Mouse (Mus musculus) layer of hippocampus, adult 9-11 months (tissue): ENCODE measurements around the gene Exoc4.

Experiments
- DNase-seq: peaks from one replicate; pipeline ENCODE4 v3.0.0; 2022

The Exoc4 gene

GRCm38 (mm10) chr6:33322849-33323248 is 74.0 kb downstream of the Exoc4 start:
- DNase-seq, result no peak

GRCm38 (mm10) chr6:33323386-33323785 is 74.5 kb downstream of the Exoc4 start:
- no peak for DNase-seq

- DNase-seq, result no peak
These were observed 79.4 kb downstream of the Exoc4 start for GRCm38 (mm10) chr6:33328326-33328725.

DNA sequence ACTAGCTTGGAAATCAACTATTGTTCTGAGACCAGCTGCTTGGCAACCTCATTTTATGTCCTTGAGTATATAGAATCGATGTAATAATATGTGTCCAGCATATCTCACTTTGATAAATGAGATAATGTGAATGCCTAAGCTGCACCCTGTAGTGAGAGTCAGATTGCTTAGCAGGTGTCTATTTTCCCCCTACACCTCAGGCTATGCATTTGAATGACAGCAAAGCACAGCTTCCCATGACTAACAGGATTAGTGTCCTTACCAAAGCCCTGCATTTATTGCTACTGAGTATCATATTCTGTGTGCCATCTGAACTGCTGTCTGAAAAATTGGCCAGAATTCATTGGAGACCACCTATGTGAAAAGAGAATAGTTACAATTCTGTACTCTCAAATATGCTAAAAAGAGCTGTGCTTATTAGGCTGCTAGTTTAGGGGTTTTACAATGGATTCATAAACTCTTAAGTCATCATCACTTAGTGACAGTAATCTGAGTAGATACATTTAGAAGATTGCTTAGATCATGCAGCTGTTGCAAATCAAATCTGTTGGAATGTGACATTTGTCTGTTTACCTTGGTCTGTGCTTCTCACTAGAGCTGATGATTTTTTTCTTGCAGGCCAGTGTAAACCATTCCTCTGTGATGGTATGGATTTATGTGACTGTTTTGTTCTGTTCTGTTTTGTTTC is 98.3 kb downstream of the Exoc4 start:
- DNase-seq, result no peak

DNA sequence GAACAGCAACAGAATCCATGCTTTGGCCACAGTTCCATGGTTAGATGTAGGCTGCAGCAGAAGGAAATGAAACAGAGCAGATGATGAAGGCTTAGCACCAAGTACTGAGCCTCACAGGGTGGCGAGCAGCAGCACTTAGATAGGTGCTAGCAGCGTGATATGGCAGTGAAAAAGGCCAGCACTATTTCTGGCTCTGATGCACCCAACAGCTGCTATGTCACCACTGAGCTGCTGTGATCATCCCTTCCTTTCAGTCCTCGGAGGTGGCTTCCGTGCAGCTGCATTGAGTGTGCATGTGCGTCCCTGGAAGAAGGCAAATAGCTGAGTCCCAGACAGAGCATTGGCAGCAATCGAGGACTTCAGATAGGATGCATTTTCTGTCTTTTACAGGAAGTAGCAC is 112.7 kb downstream of the Exoc4 start:
- peak; percentile 41 for DNase-seq

DNA sequence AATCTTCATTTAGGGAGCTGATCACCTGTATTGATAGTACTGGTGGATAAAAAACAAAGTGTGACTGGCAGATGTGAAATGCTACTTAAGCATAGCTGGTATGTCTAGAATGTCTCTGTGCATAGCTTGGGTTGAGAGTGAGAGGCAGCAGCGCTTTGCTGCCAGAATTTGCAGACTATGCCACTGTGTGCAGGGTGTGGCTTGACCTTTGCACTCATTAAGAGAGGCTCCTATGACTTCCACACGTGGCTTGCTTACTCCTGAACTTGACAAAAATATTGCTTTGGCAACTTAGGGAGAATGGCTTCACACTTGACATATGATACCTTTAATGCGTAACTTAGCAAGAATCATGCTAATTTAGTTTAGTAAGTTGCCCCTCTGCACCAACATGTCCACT is 131.6 kb downstream of the Exoc4 start:
- DNase-seq, result no peak

DNA sequence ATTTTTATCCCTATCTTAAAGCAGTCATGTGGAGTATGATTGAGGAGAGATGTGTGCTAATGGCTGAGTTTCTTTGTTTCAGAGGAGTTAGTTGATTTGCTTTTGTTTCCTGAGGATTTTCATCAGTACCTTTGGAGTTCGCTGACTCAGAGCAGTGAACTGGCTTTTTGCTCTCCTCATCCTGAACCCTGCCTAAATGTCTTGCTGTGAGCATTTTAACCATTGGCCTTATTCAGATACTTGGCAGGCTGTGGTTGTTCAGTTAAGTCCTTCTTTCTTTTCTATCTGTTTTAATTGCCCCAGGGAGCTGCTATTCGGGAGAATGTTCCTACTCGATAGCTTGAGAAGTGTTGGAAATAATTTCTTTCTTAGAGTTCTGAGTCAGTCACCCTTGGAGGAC is 133.3 kb downstream of the Exoc4 start:
- DNase-seq, result no peak

DNA sequence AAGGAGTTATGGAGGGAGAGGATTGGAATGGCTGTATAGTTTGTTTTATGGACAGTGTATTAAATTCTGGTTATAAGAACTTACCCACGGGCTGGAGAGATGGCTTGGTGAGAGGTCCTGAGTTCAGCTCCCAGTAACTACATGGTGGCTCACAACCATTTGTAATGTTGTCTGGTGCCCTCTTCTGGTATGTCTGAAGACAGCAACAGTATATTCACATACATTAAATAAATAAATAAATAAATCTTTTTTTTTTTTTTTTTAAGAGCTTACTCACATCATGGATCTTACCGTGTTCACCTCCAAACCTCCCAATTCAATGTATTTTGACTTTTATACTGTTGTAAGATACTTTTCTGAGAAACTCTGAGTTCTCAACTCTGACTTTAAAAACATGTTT is 143.1 kb downstream of the Exoc4 start:
- no peak for DNase-seq

- DNase-seq, result no peak
These were observed 150.6 kb downstream of the Exoc4 start for GRCm38 (mm10) chr6:33399491-33399890.

DNA sequence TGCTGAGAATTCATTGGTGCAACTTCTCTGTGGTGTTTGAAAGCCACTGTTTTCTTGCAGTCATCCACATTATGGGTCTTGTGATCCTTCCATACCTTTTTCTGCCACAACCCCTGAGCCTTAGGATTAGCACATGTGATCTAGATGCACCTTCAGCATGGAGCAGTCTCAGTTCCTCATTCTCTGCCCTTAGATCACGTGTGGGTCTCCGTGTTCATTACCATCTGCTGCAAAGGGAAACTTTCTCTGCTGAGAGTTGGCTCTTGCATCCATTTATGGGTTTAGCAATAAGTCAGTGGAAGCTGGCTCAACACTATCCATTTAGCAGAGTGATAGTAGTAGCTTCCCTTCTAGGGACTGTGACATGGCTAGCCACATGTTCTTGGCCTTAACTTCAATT is 152.3 kb downstream of the Exoc4 start:
- DNase-seq, result peak; percentile 8

- DNase-seq, result no peak
These were observed 156.8 kb downstream of the Exoc4 start for GRCm38 (mm10) chr6:33405562-33406275.

DNA sequence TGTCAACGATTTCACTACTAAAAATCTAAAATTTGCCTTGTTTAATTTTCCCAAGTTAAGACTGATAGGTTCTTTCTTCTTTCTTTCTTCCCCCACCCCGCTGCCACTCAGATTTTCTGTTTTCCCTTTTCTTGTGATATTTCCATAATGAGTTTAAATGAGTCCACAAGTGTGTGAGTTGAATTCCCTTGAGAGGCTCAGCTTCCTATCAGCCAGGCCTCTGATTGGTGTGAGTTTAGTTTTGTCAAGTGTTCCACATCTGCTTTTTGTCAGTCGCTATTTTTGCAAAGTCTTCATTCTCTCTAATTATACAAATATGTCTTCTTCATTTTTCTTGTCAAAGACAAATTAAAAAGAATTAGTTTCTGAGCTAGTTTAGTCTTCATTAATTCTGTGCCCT is 160.7 kb downstream of the Exoc4 start:
- DNase-seq, result no peak

DNA sequence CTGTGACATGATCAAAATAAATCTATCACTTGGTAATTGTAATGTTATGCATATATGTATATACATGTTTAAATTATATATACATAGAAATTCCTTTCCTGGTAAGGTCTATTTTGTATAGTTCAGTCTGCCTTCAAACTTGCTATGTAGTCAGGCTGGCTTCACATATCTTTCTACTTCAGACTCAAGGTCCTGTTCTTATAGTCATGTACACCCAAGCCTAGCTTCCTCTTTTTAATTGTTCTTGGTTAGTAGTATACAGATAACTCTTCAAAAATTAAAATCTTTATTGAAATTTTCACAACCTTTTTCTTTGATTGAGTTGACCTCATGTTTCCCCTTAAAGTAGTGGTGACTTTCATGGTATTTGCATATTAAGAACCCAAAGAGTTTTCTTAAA is 176.1 kb downstream of the Exoc4 start:
- no peak for DNase-seq

DNA sequence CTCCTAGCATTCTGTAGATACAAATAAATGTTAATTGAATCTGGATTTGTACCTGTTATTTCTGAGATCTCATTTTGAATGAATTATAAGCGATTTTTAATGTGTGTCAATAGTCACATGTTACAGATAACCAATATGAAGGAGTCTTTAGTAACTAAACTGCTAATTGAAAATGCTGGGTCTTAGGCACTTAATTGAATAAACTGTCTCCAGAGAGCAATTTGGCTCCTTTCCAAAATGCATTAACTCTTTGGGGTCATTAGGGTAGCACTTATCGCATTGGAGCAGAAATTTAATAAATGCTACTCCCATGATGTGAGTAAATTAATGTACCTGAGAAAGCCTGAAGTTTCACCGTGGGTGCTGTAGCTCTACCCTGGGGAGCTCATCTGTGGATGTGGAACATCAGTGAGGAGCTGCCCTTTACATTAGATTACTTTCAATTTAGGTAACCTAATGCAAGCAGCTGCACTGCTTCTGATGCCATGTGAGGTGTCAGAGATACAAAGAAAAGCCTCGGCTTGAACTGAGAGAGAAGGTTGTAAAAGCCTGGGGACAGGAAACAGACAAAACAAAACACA is 182.4 kb downstream of the Exoc4 start:
- DNase-seq, result no peak

GRCm38 (mm10) chr6:33440508-33440907 is 191.6 kb downstream of the Exoc4 start:
- DNase-seq, result no peak

DNA sequence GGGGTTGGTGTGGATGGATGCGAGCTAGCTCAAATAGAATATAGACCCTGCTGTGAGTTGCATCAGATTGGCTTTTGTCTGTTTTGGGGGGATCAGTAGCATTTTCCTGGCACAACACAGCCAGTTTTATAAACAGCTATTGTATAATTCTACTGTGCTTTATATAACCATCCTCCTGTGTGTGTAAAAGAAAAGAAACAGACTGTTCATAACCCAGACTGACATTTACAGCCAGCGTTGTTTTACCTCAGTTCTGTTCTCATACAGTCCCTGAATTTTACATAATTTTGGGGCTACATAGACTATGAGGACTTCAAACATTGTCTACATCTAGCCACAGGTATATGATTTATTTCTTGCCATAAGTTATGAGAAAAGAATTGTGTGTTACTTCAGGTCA is 204.9 kb downstream of the Exoc4 start:
- peak; percentile 9 for DNase-seq

- DNase-seq, result no peak
These were observed 205.5 kb downstream of the Exoc4 start for GRCm38 (mm10) chr6:33454354-33454753.

- no peak for DNase-seq
These were observed 206.4 kb downstream of the Exoc4 start for GRCm38 (mm10) chr6:33455238-33455637.

GRCm38 (mm10) chr6:33464862-33465261 is 216.0 kb downstream of the Exoc4 start:
- DNase-seq, result no peak

DNA sequence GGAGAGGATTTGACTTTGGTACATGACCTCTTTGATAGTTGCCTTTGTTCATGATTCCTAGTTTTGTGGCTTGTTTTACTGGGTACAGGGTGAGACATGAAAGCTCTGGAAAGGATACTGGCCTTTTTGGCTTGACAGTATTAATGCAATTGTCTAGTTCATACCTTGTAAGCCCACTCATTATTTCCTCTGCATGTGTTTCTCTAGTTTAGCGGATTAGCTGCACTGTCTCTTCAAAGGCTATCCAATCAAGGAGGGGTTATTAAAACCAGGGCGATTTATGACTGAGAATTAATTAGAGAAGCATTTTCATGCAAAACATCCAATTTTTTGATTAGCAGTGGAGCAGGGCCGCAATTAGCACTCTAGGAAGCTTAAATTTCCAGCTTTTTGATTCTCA is 216.5 kb downstream of the Exoc4 start:
- DNase-seq, result no peak

GRCm38 (mm10) chr6:33466168-33466839 is 217.4 kb downstream of the Exoc4 start:
- DNase-seq, result no peak

- no peak for DNase-seq
These were observed 219.6 kb downstream of the Exoc4 start for GRCm38 (mm10) chr6:33468480-33468879.

- DNase-seq, result no peak
These were observed 227.2 kb downstream of the Exoc4 start for GRCm38 (mm10) chr6:33476134-33476533.

DNA sequence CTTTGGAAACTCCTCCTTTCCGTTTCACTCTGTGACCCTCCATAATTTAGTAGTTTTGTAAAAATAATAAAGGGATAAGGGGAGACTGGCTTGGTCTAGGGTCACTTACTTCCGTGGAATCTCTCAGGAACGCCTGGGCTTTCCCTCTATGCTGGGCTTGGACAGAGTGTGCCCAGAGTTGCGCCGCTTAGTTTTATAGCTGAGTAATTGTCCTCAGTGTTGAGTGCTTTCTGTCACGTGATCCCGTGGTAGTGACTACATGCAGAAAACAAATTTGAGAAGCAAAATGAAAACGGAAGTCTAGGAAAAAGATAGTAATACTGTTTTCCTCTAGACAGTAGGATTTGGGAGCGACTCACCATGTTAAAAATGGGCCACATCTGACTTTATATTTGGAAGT is 235.7 kb downstream of the Exoc4 start:
- no peak for DNase-seq
